ENCODE assay signal across 8 mouse cellular contexts in genomic region chrX:134403863-134404583, GRCm38 (mm10). TPM values are rescaled to one million over a fixed set of nuclear protein-coding genes. Genes with fewer than 3 reads are reported as not detected.
DNase-seq lines count a peak whose midpoint lies in the region; ATAC-seq and TF ChIP-seq lines count a peak whose summit lies in the region.

Drp2 (plus strand) TSS chrX:134404551.

- H3K9me3 ChIP-seq in lung, embryonic 16.5 days (ENCODE audit: control insufficient read depth, low read length), result no peaks in the 10 kb centered on the region
- H3K9me3 ChIP-seq in hindbrain, embryonic 14.5 days (ENCODE audit: control insufficient read depth, low read length), result no peaks in the 10 kb centered on the region
- no peaks in the 10 kb centered on the region for H3K9me3 ChIP-seq in liver, embryonic 14.5 days (ENCODE audit: control insufficient read depth, low read length)

- H3K4me2 ChIP-seq in lung, embryonic 16.5 days (ENCODE audit: low read depth, low read length), result peak within 1 kb of the TSS; percentile 68
- peak within 1 kb of the TSS; percentile 62 for H3K4me2 ChIP-seq in hindbrain, embryonic 14.5 days (replicated peaks)
- peak within 1 kb of the TSS; percentile 22; the same call in 1 of the 2 replicates for H3K4me2 ChIP-seq in liver, embryonic 14.5 days (ENCODE audit: low read depth)

- TF ChIP-seq EP300 in liver, embryonic 14.5 days (IDR thresholded peaks at IDR 0.05; ENCODE audit: low read depth), result no peak

- TF ChIP-seq CTCF in cerebellum, adult 2 months (IDR thresholded peaks at IDR 0.05; ENCODE audit: borderline replicate concordance, insufficient read depth, low read depth, low read length), result no peak
- no peak for TF ChIP-seq CTCF in liver, embryonic 14.5 days (IDR thresholded peaks at IDR 0.05; ENCODE audit: low read depth)

- H3K36me3 ChIP-seq in lung, embryonic 16.5 days (ENCODE audit: control insufficient read depth, insufficient read depth, low read length), result no peaks in the 10 kb centered on the region
- no peaks in the 10 kb centered on the region for H3K36me3 ChIP-seq in hindbrain, embryonic 14.5 days (replicated peaks; ENCODE audit: control insufficient read depth, insufficient read depth)
- no peaks in the 10 kb centered on the region for H3K36me3 ChIP-seq in liver, embryonic 14.5 days (replicated peaks; ENCODE audit: control insufficient read depth, insufficient read depth, low read depth)

- no peaks in the 10 kb centered on the region for H3K4me1 ChIP-seq in cerebellum, adult 2 months (ENCODE audit: control insufficient read depth, insufficient read depth, low read length)
- H3K4me1 ChIP-seq in lung, embryonic 16.5 days (replicated peaks; ENCODE audit: control insufficient read depth, insufficient read depth, low read length), result no peaks in the 10 kb centered on the region
- peaks cover 5% of the 10 kb centered on the region; the same call in 1 of the 2 replicates for H3K4me1 ChIP-seq in hindbrain, embryonic 14.5 days (replicated peaks; ENCODE audit: control insufficient read depth, insufficient read depth, low read length)
- no peaks in the 10 kb centered on the region for H3K4me1 ChIP-seq in liver, embryonic 14.5 days (replicated peaks; ENCODE audit: control insufficient read depth in 2 of 2, insufficient read depth in 2 of 2, low read length in 1 of 2)

- ATAC-seq in lung, embryonic 16.5 days (ENCODE audit: low read depth), result peak; percentile 31
- ATAC-seq in hindbrain, embryonic 14.5 days (ENCODE audit: low FRiP score), result peak; percentile 80
- no peak for ATAC-seq in liver, embryonic 14.5 days (ENCODE audit: insufficient read depth)

- no peak for TF ChIP-seq POLR2A in cerebellum, adult 2 months (IDR thresholded peaks at IDR 0.05; ENCODE audit: borderline replicate concordance, insufficient read depth, low read length)

- 12% methylated on average over 15 of the region's 15 CpGs for WGBS in cerebellum, adult 2 months
- 19% methylated on average over 14 of the region's 15 CpGs for WGBS in lung, embryonic 16.5 days
- WGBS in hindbrain, embryonic 14.5 days, result 20% methylated on average over 15 of the region's 15 CpGs
- 27% methylated on average over 15 of the region's 15 CpGs for WGBS in liver, embryonic 14.5 days (ENCODE audit: insufficient replicate concordance)

- no peak within 1 kb of the TSS for H3K27ac ChIP-seq in cerebellum, adult 2 months (ENCODE audit: insufficient read depth, low read length)
- no peak within 1 kb of the TSS for H3K27ac ChIP-seq in lung, embryonic 16.5 days (ENCODE audit: low read length)
- peak within 1 kb of the TSS; percentile 82 for H3K27ac ChIP-seq in hindbrain, embryonic 14.5 days
- no peak within 1 kb of the TSS for H3K27ac ChIP-seq in liver, embryonic 14.5 days

- H3K27me3 ChIP-seq in cerebellum, adult 2 months (ENCODE audit: control insufficient read depth, insufficient read depth, low read length), result no peaks in the 10 kb centered on the region
- no peaks in the 10 kb centered on the region; the same call in 1 of the 2 replicates for H3K27me3 ChIP-seq in lung, embryonic 16.5 days (ENCODE audit: control insufficient read depth, insufficient read depth, low read depth, low read length)
- no peaks in the 10 kb centered on the region for H3K27me3 ChIP-seq in hindbrain, embryonic 14.5 days (ENCODE audit: control insufficient read depth, insufficient read depth, low read length)
- no peaks in the 10 kb centered on the region for H3K27me3 ChIP-seq in liver, embryonic 14.5 days (ENCODE audit: control insufficient read depth, insufficient read depth, low read length)

- H3K9ac ChIP-seq in lung, embryonic 16.5 days (ENCODE audit: low read length), result peak within 1 kb of the TSS; percentile 39
- peak within 1 kb of the TSS; percentile 66 for H3K9ac ChIP-seq in hindbrain, embryonic 14.5 days
- H3K9ac ChIP-seq in liver, embryonic 14.5 days (replicated peaks), result no peak within 1 kb of the TSS

- peak within 1 kb of the TSS; percentile 63 for H3K4me3 ChIP-seq in cerebellum, adult 2 months (replicated peaks; ENCODE audit: insufficient read depth, low read depth, low read length)
- peak within 1 kb of the TSS; percentile 48 for H3K4me3 ChIP-seq in lung, embryonic 16.5 days (ENCODE audit: low read length)
- H3K4me3 ChIP-seq in hindbrain, embryonic 14.5 days (replicated peaks; ENCODE audit: low read length), result peak within 1 kb of the TSS; percentile 33
- peak within 1 kb of the TSS in 1 of 2 experiments; percentile 24; a peak in 1 of 4 replicates for H3K4me3 ChIP-seq in liver, embryonic 14.5 days (ENCODE audit: insufficient read depth in 1 of 2, low read depth in 2 of 2, low read length in 2 of 2)

- peak; percentile 6 to 18 for DNase-seq in cerebellum, adult 2 months
- DNase-seq in cerebellum, adult 9-10 months, result no peak
- no peak for DNase-seq in lung, postnatal 4 days
- peak; percentile 25 for DNase-seq in hindbrain, embryonic 14.5 days (ENCODE audit: low spot score)
- no peak for DNase-seq in liver, embryonic 14.5 days (ENCODE audit: low read depth in 3 of 3, low spot score in 3 of 3)
- no peak for DNase-seq in ovary, adult 18-20 months (ENCODE audit: low spot score)
- no peak for DNase-seq in kidney, adult 8-10 months

RNA-seq across cellular contexts. Expression of gene Drp2, which starts in this region (rescaled TPM):
- 12.8 and 14.0 TPM in 2 replicates for polyA plus RNA-seq in cerebellum, adult 2 months (2012; rRNA removed)
- polyA plus RNA-seq in lung, embryonic 16.5 days (2015; fragmentation: Nextera tagmentation; extraction: Ambion mirVana), result 0.40 and 0.41 TPM in 2 replicates
- polyA plus RNA-seq in hindbrain, embryonic 14.5 days (2014; fragmentation: Nextera tagmentation; extraction: Ambion mirVana), result 20.7 and 24.2 TPM in 2 replicates
- 0.42 and 0.54 TPM in 2 replicates for polyA plus RNA-seq in liver, embryonic 14.5 days (2012; rRNA removed)
- polyA plus RNA-seq in liver, embryonic 14.5 days (2014; fragmentation: Nextera tagmentation; extraction: Ambion mirVana), result 0.05 and 0.08 TPM in 2 replicates

Comparison
In these comparisons a context has a peak if more than half of its experiments do, and no peak if none do; other contexts are left out.
1. DNase-seq: peak in cerebellum, adult 2 months (2 of 2) and hindbrain, embryonic 14.5 days (single experiment); none in cerebellum, adult 9-10 months (single experiment), lung, postnatal 4 days (0 of 2), liver, embryonic 14.5 days (0 of 3), ovary, adult 18-20 months (single experiment) and kidney, adult 8-10 months (0 of 2).
2. Peak in ATAC-seq, H3K4me3 ChIP-seq, H3K9ac ChIP-seq and H3K4me2 ChIP-seq in lung, embryonic 16.5 days; RNA of the gene not detected or under 1 TPM.
3. Peak in every context shown above with its lines, with median percentiles within 50 percentile points of each other: H3K4me2 ChIP-seq.